In genomic region chr1:86435302-86435821, GRCm38 (mm10) we compare ENCODE assay signal across 8 mouse cellular contexts. TPM values are rescaled to one million over a fixed set of nuclear protein-coding genes. Genes with fewer than 3 reads are reported as not detected.
A peak's percentile ranks its signal among the peaks of the same experiment; 100 is the strongest.
DNase-seq lines count a peak whose midpoint lies in the region; ATAC-seq and TF ChIP-seq lines count a peak whose summit lies in the region.

No protein-coding gene starts in this region.

- in situ Hi-C loops in CH12.LX (cut with MboI; ENCODE audit: low pct_ligation_motif_present, low pct_unique_long_range_greater_than_20kb, low sequenced_read_pairs): loop anchor here (5.0 to 25.0 kb wide), 2 partner anchors 38 to 602 kb away; no protein-coding TSS in a partner anchor

- peak overlapping the region; percentile 94 for H3K27ac ChIP-seq in CH12.LX (ENCODE audit: insufficient read depth, low read depth)
- peak overlapping the region; percentile 99 for H3K27ac ChIP-seq in forebrain, embryonic 15.5 days (replicated peaks)
- H3K27ac ChIP-seq in hindbrain, embryonic 10.5 days: peak overlapping the region; percentile 100
- H3K27ac ChIP-seq in lung, embryonic 16.5 days (ENCODE audit: low read length): peak overlapping the region; percentile 99

- WGBS in forebrain, embryonic 15.5 days: 6% methylated on average over 13 of the region's 13 CpGs
- WGBS in hindbrain, embryonic 10.5 days: 22% methylated on average over 13 of the region's 13 CpGs
- WGBS in lung, embryonic 16.5 days: 18% methylated on average over 13 of the region's 13 CpGs

- dilution Hi-C loops in CH12.LX (cut with MboI; ENCODE audit: extremely low pct_ligation_motif_present, extremely low pct_unique_long_range_greater_than_20kb, low sequenced_read_pairs): no loop called here

- H3K36me3 ChIP-seq in CH12.LX (replicated peaks in 1 of 2; ENCODE audit: control insufficient read depth in 1 of 2, insufficient read depth in 1 of 2, low read length in 1 of 2): peaks cover 0 to 2% of the 10 kb centered on the region in 2 experiments
- no peaks in the 10 kb centered on the region for H3K36me3 ChIP-seq in forebrain, embryonic 15.5 days
- no peaks in the 10 kb centered on the region for H3K36me3 ChIP-seq in hindbrain, embryonic 10.5 days
- no peaks in the 10 kb centered on the region for H3K36me3 ChIP-seq in lung, embryonic 16.5 days (ENCODE audit: control insufficient read depth, insufficient read depth, low read length)

- peak; percentile 32 for ATAC-seq in forebrain, embryonic 15.5 days (replicated peaks)
- peak; percentile 45 for ATAC-seq in lung, embryonic 16.5 days (ENCODE audit: low read depth)

- H3K27me3 ChIP-seq in CH12.LX (replicated peaks): no peaks in the 10 kb centered on the region
- no peaks in the 10 kb centered on the region for H3K27me3 ChIP-seq in forebrain, embryonic 15.5 days
- peaks cover 4% of the 10 kb centered on the region; the same call in 1 of the 2 replicates for H3K27me3 ChIP-seq in hindbrain, embryonic 10.5 days (ENCODE audit: insufficient read depth, poor library complexity, severe bottlenecking)
- no peaks in the 10 kb centered on the region for H3K27me3 ChIP-seq in lung, embryonic 16.5 days (ENCODE audit: control insufficient read depth, insufficient read depth, low read depth, low read length)

- no peaks in the 10 kb centered on the region; the same call in 1 of the 2 replicates for H3K79me2 ChIP-seq in CH12.LX (replicated peaks; ENCODE audit: control insufficient read depth, extremely low read depth, insufficient read depth, poor library complexity, severe bottlenecking)

- no peaks in the 10 kb centered on the region for H3K9me3 ChIP-seq in CH12.LX (replicated peaks; ENCODE audit: low read length)
- no peaks in the 10 kb centered on the region for H3K9me3 ChIP-seq in forebrain, embryonic 15.5 days
- H3K9me3 ChIP-seq in hindbrain, embryonic 10.5 days: no peaks in the 10 kb centered on the region
- no peaks in the 10 kb centered on the region for H3K9me3 ChIP-seq in lung, embryonic 16.5 days (ENCODE audit: control insufficient read depth, low read length)

- TF ChIP-seq EP300 in CH12.LX (IDR thresholded peaks at IDR 0.05; ENCODE audit: low read length): peak; percentile 6; the same call in 1 of the 2 replicates

- peak overlapping the region; percentile 45 to 57 (median 48) for H3K4me3 ChIP-seq in CH12.LX (replicated peaks in 1 of 3; ENCODE audit: low read depth in 2 of 3, low read length in 2 of 3, poor library complexity in 1 of 3)
- H3K4me3 ChIP-seq in forebrain, embryonic 15.5 days: no peak overlapping the region
- H3K4me3 ChIP-seq in hindbrain, embryonic 10.5 days: peak overlapping the region; percentile 55
- no peak overlapping the region for H3K4me3 ChIP-seq in lung, embryonic 16.5 days (ENCODE audit: low read length)

- peak overlapping the region; percentile 62 for H3K4me2 ChIP-seq in CH12.LX (ENCODE audit: insufficient read depth, low read depth, poor library complexity, severe bottlenecking)
- peak overlapping the region; percentile 81; the same call in 1 of the 2 replicates for H3K4me2 ChIP-seq in forebrain, embryonic 15.5 days (replicated peaks)
- H3K4me2 ChIP-seq in lung, embryonic 16.5 days (ENCODE audit: low read depth, low read length): peak overlapping the region; percentile 90

- no peak for TF ChIP-seq CTCF in CH12.LX (conservative IDR thresholded peaks at IDR 0.05 in 1 of 2, IDR thresholded peaks at IDR 0.05 in 1 of 2; ENCODE audit: low read depth in 2 of 2, low read length in 2 of 2)
- TF ChIP-seq CTCF in brain, embryonic 14.5 days (IDR thresholded peaks at IDR 0.05; ENCODE audit: borderline replicate concordance, extremely low read depth, insufficient read depth, insufficient read length): no peak; the same call in 1 of the 2 replicates

- H3K9ac ChIP-seq in CH12.LX (ENCODE audit: insufficient read depth, low read depth): peak overlapping the region; percentile 55
- peak overlapping the region; percentile 72; the same call in 1 of the 2 replicates for H3K9ac ChIP-seq in forebrain, embryonic 15.5 days (replicated peaks)
- peak overlapping the region; percentile 85 for H3K9ac ChIP-seq in lung, embryonic 16.5 days (ENCODE audit: low read length)

- H3K4me1 ChIP-seq in CH12.LX (ENCODE audit: control insufficient read depth in 1 of 2, insufficient read depth in 2 of 2): peaks cover 29 to 77% of the 10 kb centered on the region in 2 experiments
- peaks cover 40% of the 10 kb centered on the region for H3K4me1 ChIP-seq in forebrain, embryonic 15.5 days
- peaks cover 75% of the 10 kb centered on the region for H3K4me1 ChIP-seq in hindbrain, embryonic 10.5 days (replicated peaks)
- peaks cover 46% of the 10 kb centered on the region for H3K4me1 ChIP-seq in lung, embryonic 16.5 days (replicated peaks; ENCODE audit: control insufficient read depth, insufficient read depth, low read length)

- 0 out of 2 replicates have a peak, but pooled peaks have one; percentile 38 for TF ChIP-seq POLR2A in CH12.LX (IDR thresholded peaks at IDR 0.05; ENCODE audit: low read depth, low read length)
- no peak for TF ChIP-seq POLR2A in brain, embryonic 14.5 days (IDR thresholded peaks at IDR 0.05; ENCODE audit: borderline replicate concordance, extremely low read depth, insufficient read depth, insufficient read length, poor library complexity, severe bottlenecking)

- peak; percentile 64 for DNase-seq in CH12.LX (ENCODE audit: extremely low read depth)
- peak; percentile 95 for DNase-seq in brain, embryonic 14.5 days (ENCODE audit: low read depth)
- DNase-seq in hindbrain, embryonic 10.5 days (ENCODE audit: low spot score): peak; percentile 64
- peak; percentile 86 for DNase-seq in layer of hippocampus, adult 9-11 months
- peak; percentile 64 to 79 for DNase-seq in right cerebral cortex, adult 2 months (ENCODE audit: low spot score in 2 of 2)
- DNase-seq in spleen, adult 12 weeks (ENCODE audit: low spot score): no peak

- no peak for TF ChIP-seq RAD21 in CH12.LX (IDR thresholded peaks at IDR 0.05; ENCODE audit: low read depth, low read length)

TF ChIP-seq in CH12.LX, 34 proteins besides CTCF, POLR2A, EP300 and RAD21 (continues in another document):
- TF ChIP-seq KAT2A (IDR thresholded peaks at IDR 0.05; ENCODE audit: insufficient replicate concordance, low read length) (no peak), TBP (conservative IDR thresholded peaks at IDR 0.05; ENCODE audit: low read depth, low read length) (no peak), MEF2A (IDR thresholded peaks at IDR 0.05; ENCODE audit: borderline replicate concordance, low read depth, low read length) (no peak), POLR2AphosphoS2 (IDR thresholded peaks at IDR 0.05; ENCODE audit: low read depth, low read length) (no peak), USF2 (conservative IDR thresholded peaks at IDR 0.05; ENCODE audit: low read depth, low read length) (no peak), MXI1 (IDR thresholded peaks at IDR 0.05; ENCODE audit: low read depth, low read length) (peak; percentile 43), GABPA (IDR thresholded peaks at IDR 0.05; ENCODE audit: insufficient replicate concordance, low read depth, low read length) (no peak), BHLHE40 (IDR thresholded peaks at IDR 0.05; ENCODE audit: low read depth, low read length) (no peak), CHD2 (IDR thresholded peaks at IDR 0.05; ENCODE audit: low read length) (no peak), PAX5 (IDR thresholded peaks at IDR 0.05; ENCODE audit: low read length) (no peak), JUN (IDR thresholded peaks at IDR 0.05; ENCODE audit: insufficient read depth, low read depth, low read length) (no peak), JUND (conservative IDR thresholded peaks at IDR 0.05; ENCODE audit: low read depth, low read length) (no peak), MAX (IDR thresholded peaks at IDR 0.05; ENCODE audit: low read length) (no peak), NRF1 (IDR thresholded peaks at IDR 0.05; ENCODE audit: low read depth, low read length) (0 out of 2 replicates have a peak, but pooled peaks have one; percentile 14), HCFC1 (IDR thresholded peaks at IDR 0.05; ENCODE audit: low read depth, low read length) (no peak), SMC3 (IDR thresholded peaks at IDR 0.05; ENCODE audit: low read depth, low read length) (no peak), MAZ (IDR thresholded peaks at IDR 0.05; ENCODE audit: low read depth, low read length) (no peak), SIN3A (IDR thresholded peaks at IDR 0.05; ENCODE audit: low read length) (no peak), E2F4 (IDR thresholded peaks at IDR 0.05; ENCODE audit: insufficient replicate concordance, low read depth, low read length) (no peak), IRF4 (IDR thresholded peaks at IDR 0.05; ENCODE audit: low read depth, low read length) (no peak; the same call in 1 of the 2 replicates), ZC3H11A (IDR thresholded peaks at IDR 0.05; ENCODE audit: low read depth, low read length) (no peak), NELFE (IDR thresholded peaks at IDR 0.05; ENCODE audit: low read depth, low read length) (peak; percentile 0; the same call in 1 of the 2 replicates), MAFK (IDR thresholded peaks at IDR 0.05; ENCODE audit: insufficient replicate concordance, low read length) (no peak), USF1 (IDR thresholded peaks at IDR 0.05; ENCODE audit: low read depth, low read length) (no peak), UBTF (IDR thresholded peaks at IDR 0.05; ENCODE audit: low read depth, low read length) (no peak), CHD1 (IDR thresholded peaks at IDR 0.05; ENCODE audit: low read depth, low read length) (no peak), ZMIZ1 (IDR thresholded peaks at IDR 0.05; ENCODE audit: low read depth, low read length) (no peak)

RNA-seq across cellular contexts. Expression of gene Tex44, which starts 9.2 kb away (rescaled TPM):
- not detected in 2 replicates for total RNA-seq in CH12.LX (2012; rRNA removed)
- total RNA-seq in CH12.LX (2014; rRNA removed): not detected in 2 replicates
- not detected in 2 replicates for polyA plus RNA-seq in CH12.LX (2012; ENCODE audit: insufficient read length, low read depth)
- polyA plus RNA-seq in brain, embryonic 14.5 days (2012; rRNA removed): not detected in 2 replicates
- not detected in 2 replicates for polyA plus RNA-seq in forebrain, embryonic 15.5 days (2015; fragmentation: Nextera tagmentation; extraction: Ambion mirVana)
- polyA plus RNA-seq in hindbrain, embryonic 10.5 days (2016; fragmentation: Nextera tagmentation; extraction: Ambion mirVana): not detected in 2 replicates
- polyA plus RNA-seq in lung, embryonic 16.5 days (2015; fragmentation: Nextera tagmentation; extraction: Ambion mirVana): not detected in 2 replicates

RNA-seq across cellular contexts. Expression of gene Nmur1, which starts 9.3 kb away (rescaled TPM):
- 0.13 TPM in 1 of 2 replicates, not detected in the other for total RNA-seq in CH12.LX (2012; rRNA removed)
- total RNA-seq in CH12.LX (2014; rRNA removed): not detected in 2 replicates
- polyA plus RNA-seq in CH12.LX (2012; ENCODE audit: insufficient read length, low read depth): 0.16 TPM in 1 of 2 replicates, not detected in the other
- 0.09 and 0.11 TPM in 2 replicates for polyA plus RNA-seq in brain, embryonic 14.5 days (2012; rRNA removed)
- polyA plus RNA-seq in forebrain, embryonic 15.5 days (2015; fragmentation: Nextera tagmentation; extraction: Ambion mirVana): 0.18 TPM in 1 of 2 replicates, not detected in the other
- 0.12 TPM in 1 of 2 replicates, not detected in the other for polyA plus RNA-seq in hindbrain, embryonic 10.5 days (2016; fragmentation: Nextera tagmentation; extraction: Ambion mirVana)
- polyA plus RNA-seq in lung, embryonic 16.5 days (2015; fragmentation: Nextera tagmentation; extraction: Ambion mirVana): 0.49 and 0.63 TPM in 2 replicates

Comparison
In these comparisons a context has a peak if more than half of its experiments do, and no peak if none do; other contexts are left out.
1. H3K4me3 ChIP-seq: peak in CH12.LX (3 of 3) and hindbrain, embryonic 10.5 days (single experiment); none in forebrain, embryonic 15.5 days (single experiment) and lung, embryonic 16.5 days (single experiment).
2. Peak in every context shown above with its lines, with median percentiles within 50 percentile points of each other: H3K27ac ChIP-seq, H3K4me2 ChIP-seq and H3K9ac ChIP-seq.